Mouse (Mus musculus) MEL (cell line): ENCODE data around the gene Sh2d3c.

Source experiments
- CHD2 ChIP-seq: IDR thresholded peaks from 2 replicates; pipeline ENCODE4 v1.6.1; 2011; ENCODE audit warnings: low read length, improper control_type of control experiment
- ELF1 ChIP-seq: IDR thresholded peaks from 2 replicates; pipeline ENCODE4 v1.6.1; 2014; ENCODE audit warnings: low read depth, mild to moderate bottlenecking, inconsistent platforms, low read length, improper control_type of control experiment, moderate library complexity
- EP300 ChIP-seq, 2 experiments: IDR thresholded peaks; 2 replicates each; pipeline ENCODE4 v1.6.1; 2011; ENCODE audit warnings: improper control_type of control experiment in 2 of 2, low read length in 2 of 2, low read depth in 1 of 2, mild to moderate bottlenecking in 1 of 2
- JUND ChIP-seq: IDR thresholded peaks from 2 replicates; pipeline ENCODE4 v1.6.1; 2011; ENCODE audit warnings: low read depth, mild to moderate bottlenecking, improper control_type of control experiment, low read length
- MXI1 ChIP-seq: IDR thresholded peaks from 2 replicates; pipeline ENCODE4 v1.6.1; 2011; ENCODE audit warnings: mild to moderate bottlenecking, low read depth, low read length, improper control_type of control experiment
- TBP ChIP-seq: IDR thresholded peaks from 2 replicates; pipeline ENCODE4 v1.8.0; 2011; ENCODE audit warnings: low read depth, low read length, improper control_type of control experiment
- ZMIZ1 ChIP-seq: IDR thresholded peaks from 2 replicates; pipeline ENCODE4 v1.6.1; 2012; ENCODE audit warnings: low read depth, mild to moderate bottlenecking, inconsistent platforms, low read length, improper control_type of control experiment, moderate library complexity

GRCm38 (mm10) chr2:32734933-32735332 lies 14.1 kb downstream of the Sh2d3c start:
- no peak for TF ChIP-seq TBP
- no peak for TF ChIP-seq MXI1
- TF ChIP-seq JUND: no peak
- TF ChIP-seq ELF1: no peak
- TF ChIP-seq EP300 (IDR thresholded peaks at IDR 0.05; ENCODE audit: low read depth in 1 of 2, low read length in 2 of 2): no peak
- no peak for TF ChIP-seq CHD2
- TF ChIP-seq ZMIZ1: no peak
